Mouse (Mus musculus): ENCODE data around the gene Slc4a2.

DNA sequence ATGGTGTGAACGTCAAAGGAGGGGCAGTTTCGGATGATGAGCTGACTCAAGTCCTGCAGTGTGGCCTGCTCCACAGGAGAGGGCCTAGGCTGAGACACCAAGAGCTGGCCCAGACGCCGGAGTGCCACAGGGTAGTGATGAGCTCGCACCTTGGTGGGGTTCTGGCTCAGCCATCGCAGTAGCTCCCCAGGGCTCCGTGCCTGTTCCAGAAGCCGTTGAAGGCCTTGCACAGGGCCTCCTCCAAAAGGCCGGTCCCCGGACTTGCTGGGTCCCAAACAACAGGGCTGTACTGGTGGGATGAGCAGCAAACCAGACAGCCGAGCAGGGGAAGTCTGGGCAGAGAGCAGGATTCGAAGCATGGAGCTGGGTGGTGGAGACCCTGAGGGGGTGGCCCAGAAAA is 20.3 kb downstream of the Slc4a2 start:
- TF ChIP-seq CTCF (IDR thresholded peaks at IDR 0.05; ENCODE audit: borderline replicate concordance, insufficient read depth, low read depth, low read length), result no peak
- no peak for TF ChIP-seq POLR2A (IDR thresholded peaks at IDR 0.05; ENCODE audit: borderline replicate concordance, insufficient read depth, low read length)
